Mouse (Mus musculus) myocyte (in vitro differentiated cells): Measurements from ENCODE around the gene E2f3. TPM values are rescaled to one million over a fixed set of nuclear protein-coding genes. Genes with fewer than 3 reads are reported as not detected.

Experiments
- H3K27me3 ChIP-seq: one replicate; pipeline ENCODE4 v1.6.1; 2011; ENCODE audit not compliant: control insufficient read depth, insufficient read depth, insufficient read length
- H3K36me3 ChIP-seq: one replicate; pipeline ENCODE4 v1.6.1; 2011; ENCODE audit not compliant: control insufficient read depth, insufficient read depth
- H3K4me2 ChIP-seq: one replicate; pipeline ENCODE4 v1.6.1; 2011; ENCODE audit warnings: low read depth, control low read depth
- H3K4me3 ChIP-seq: one replicate; pipeline ENCODE4 v1.5.1; 2011; ENCODE audit warnings: mild to moderate bottlenecking, control low read depth, moderate library complexity
- H3K79me2 ChIP-seq: one replicate; pipeline ENCODE4 v1.6.1; 2011; ENCODE audit not compliant: control insufficient read depth, insufficient read depth
- H3ac ChIP-seq: one replicate; pipeline ENCODE4 v1.6.1; 2011; ENCODE audit not compliant: control insufficient read depth, insufficient read length
- CEBPB ChIP-seq: IDR thresholded peaks from 2 replicates; pipeline ENCODE4 v1.6.1; 2011; ENCODE audit warnings: mild to moderate bottlenecking, moderate library complexity; ENCODE audit not compliant: poor library complexity, insufficient read depth, severe bottlenecking
- E2F4 ChIP-seq: IDR thresholded peaks from one replicate; pipeline ENCODE4 v1.6.1; 2011; ENCODE audit warnings: mild to moderate bottlenecking, control low read depth, moderate library complexity; ENCODE audit not compliant: insufficient read depth
- MAX ChIP-seq: IDR thresholded peaks from one replicate; pipeline ENCODE4 v1.6.1; 2011; ENCODE audit warnings: low read depth, mild to moderate bottlenecking, control low read depth
- MYOD1 ChIP-seq, 3 experiments: IDR thresholded peaks; one replicate each; pipeline ENCODE4 v1.6.1; 2011; ENCODE audit warnings: control low read depth in 2 of 3, low read depth in 2 of 3, mild to moderate bottlenecking in 2 of 3, moderate library complexity in 1 of 3; ENCODE audit not compliant: insufficient read length in 2 of 3, control insufficient read depth in 1 of 3
- MYOG ChIP-seq, 3 experiments: IDR thresholded peaks; one replicate each; pipeline ENCODE4 v1.6.1; 2011; ENCODE audit warnings: control low read depth in 2 of 3, low read depth in 2 of 3, mild to moderate bottlenecking in 2 of 3; ENCODE audit not compliant: insufficient read length in 2 of 3, control insufficient read depth in 1 of 3, insufficient read depth in 1 of 3
- POLR2A ChIP-seq: IDR thresholded peaks from one replicate; pipeline ENCODE4 v1.6.1; 2011; ENCODE audit warnings: low read depth, mild to moderate bottlenecking, control low read depth, moderate library complexity; ENCODE audit not compliant: insufficient read length
- POLR2AphosphoS2 ChIP-seq: IDR thresholded peaks from one replicate; pipeline ENCODE4 v1.6.1; 2011; ENCODE audit warnings: low read depth, control low read depth; ENCODE audit not compliant: insufficient read length
- REST ChIP-seq: IDR thresholded peaks from one replicate; pipeline ENCODE4 v1.6.1; 2011; ENCODE audit warnings: mild to moderate bottlenecking, control low read depth, moderate library complexity; ENCODE audit not compliant: insufficient read depth, insufficient read length
- SRF ChIP-seq: IDR thresholded peaks from one replicate; pipeline ENCODE4 v1.6.1; 2011; ENCODE audit warnings: low read depth; ENCODE audit not compliant: control insufficient read depth, insufficient read length
- TCF12 ChIP-seq: IDR thresholded peaks from one replicate; pipeline ENCODE4 v1.6.1; 2011; ENCODE audit warnings: mild to moderate bottlenecking, control low read depth; ENCODE audit not compliant: poor library complexity, insufficient read depth, severe bottlenecking
- TCF3 ChIP-seq: IDR thresholded peaks from one replicate; pipeline ENCODE4 v1.6.1; 2011; ENCODE audit warnings: low read depth, control low read depth; ENCODE audit not compliant: insufficient read length
- USF1 ChIP-seq: IDR thresholded peaks from one replicate; pipeline ENCODE4 v1.6.1; 2011; ENCODE audit warnings: low read depth, mild to moderate bottlenecking, control low read depth, moderate library complexity
- polyA plus RNA-seq: library from polyadenylated mRNA; unstranded; fragments of >200 nt; fragmentation: generic; extraction: Trizol; gene quantifications from one replicate; pipeline ENCODE4 v1.2.1, GENCODE M21; 2012; ENCODE audit warnings: missing spikeins

Gene E2f3
- polyA plus RNA-seq, 1 experiment: 5.6 TPM

DNA sequence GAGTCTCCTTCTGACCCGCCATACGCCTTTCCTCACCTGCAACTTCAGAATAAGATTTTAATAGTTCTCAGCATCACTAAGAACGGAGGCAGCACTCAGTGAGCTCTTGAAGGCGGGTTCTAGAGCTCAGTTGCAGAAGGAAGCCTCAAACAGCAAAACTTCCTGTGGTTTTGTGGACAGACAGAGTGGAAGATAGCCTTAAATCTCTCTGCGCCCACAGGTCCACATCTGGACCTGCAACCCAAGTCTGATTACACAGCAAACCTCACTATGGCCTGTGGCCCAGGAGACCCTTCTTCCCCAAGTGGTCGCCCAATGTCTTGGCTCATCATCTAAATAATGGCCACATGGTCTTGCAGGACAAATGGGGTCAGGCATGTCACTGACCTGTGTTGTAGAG lies 21.8 kb downstream of the E2f3 start:
- Histone ChIP-seq H3K27me3 (no peaks in the 10 kb centered on the region), H3K4me2 (no peak overlapping the region), H3K4me3 (no peak overlapping the region), H3K79me2 (peaks cover 96% of the 10 kb centered on the region), H3ac (no peak overlapping the region), H3K36me3 (peaks cover 12% of the 10 kb centered on the region)
- TF ChIP-seq TCF12: no peak
- TF ChIP-seq CEBPB: no peak
- no peak for TF ChIP-seq MYOG (IDR thresholded peaks at IDR 0.05; ENCODE audit: control insufficient read depth in 1 of 3, insufficient read depth in 1 of 3, insufficient read length in 2 of 3, low read depth in 2 of 3)
- no peak for TF ChIP-seq MAX
- no peak for TF ChIP-seq E2F4
- TF ChIP-seq SRF: no peak
- no peak for TF ChIP-seq MYOD1 (IDR thresholded peaks at IDR 0.05; ENCODE audit: control insufficient read depth in 1 of 3, insufficient read length in 2 of 3, low read depth in 2 of 3)
- TF ChIP-seq REST: no peak
- no peak for TF ChIP-seq USF1
- no peak for TF ChIP-seq TCF3
- no peak for TF ChIP-seq POLR2AphosphoS2
- TF ChIP-seq POLR2A: no peak

GRCm38 (mm10) chr13:29960416-29960815 lies 25.4 kb downstream of the E2f3 start:
- TF ChIP-seq USF1: no peak
- no peak for TF ChIP-seq CEBPB
- TF ChIP-seq TCF12: no peak
- TF ChIP-seq E2F4: no peak
- TF ChIP-seq MYOG (IDR thresholded peaks at IDR 0.05; ENCODE audit: control insufficient read depth in 1 of 3, insufficient read depth in 1 of 3, insufficient read length in 2 of 3, low read depth in 2 of 3): no peak
- TF ChIP-seq MAX: no peak
- no peak for TF ChIP-seq MYOD1 (IDR thresholded peaks at IDR 0.05; ENCODE audit: control insufficient read depth in 1 of 3, insufficient read length in 2 of 3, low read depth in 2 of 3)
- no peak for TF ChIP-seq REST
- no peak for TF ChIP-seq POLR2A
- TF ChIP-seq POLR2AphosphoS2: no peak
- no peak for TF ChIP-seq SRF
- no peak for TF ChIP-seq TCF3
- Histone ChIP-seq H3K27me3 (no peaks in the 10 kb centered on the region), H3K4me2 (no peak overlapping the region), H3K36me3 (peaks cover 4% of the 10 kb centered on the region), H3ac (no peak overlapping the region), H3K4me3 (no peak overlapping the region), H3K79me2 (peaks cover 98% of the 10 kb centered on the region)

- Histone ChIP-seq H3K36me3 (peaks cover 6% of the 10 kb centered on the region), H3K4me3 (no peak overlapping the region)
These were observed 28.1 kb downstream of the E2f3 start for GRCm38 (mm10) chr13:29957731-29958254.

DNA sequence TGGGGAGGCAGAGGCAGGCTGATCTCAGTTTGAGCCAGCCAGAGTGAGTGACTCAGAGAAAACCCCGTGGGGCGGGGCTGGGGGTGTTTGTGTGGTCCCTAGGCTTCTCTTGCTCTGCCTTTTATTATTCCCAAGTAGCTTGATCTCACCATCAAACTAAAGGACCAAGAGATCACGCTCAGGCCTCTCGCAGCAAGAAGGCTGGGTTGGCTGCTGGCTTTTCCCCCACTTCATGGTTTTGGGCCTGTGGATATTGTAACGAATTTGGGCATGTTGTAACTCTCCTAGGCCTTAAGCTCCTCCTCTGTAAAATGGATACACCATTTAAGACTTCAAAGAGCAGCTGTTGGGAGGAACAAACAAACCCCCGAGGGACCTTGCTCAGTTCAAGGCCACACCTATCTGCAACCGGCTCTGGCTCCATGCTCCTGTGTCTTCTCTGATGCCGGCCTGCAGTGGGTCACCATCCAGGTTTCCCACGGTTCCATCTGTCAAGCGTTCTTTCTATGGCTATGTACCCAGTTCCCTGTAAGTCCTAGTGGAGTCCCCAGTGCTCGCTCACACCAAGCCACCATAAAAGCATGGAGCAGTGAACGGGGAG lies 28.9 kb downstream of the E2f3 start:
- H3K36me3 ChIP-seq: peaks cover 5% of the 10 kb centered on the region
- TF ChIP-seq MYOG (IDR thresholded peaks at IDR 0.05; ENCODE audit: control insufficient read depth in 1 of 3, insufficient read depth in 1 of 3, insufficient read length in 2 of 3, low read depth in 2 of 3) (no peak), TCF3 (no peak), POLR2AphosphoS2 (no peak), SRF (no peak), MAX (no peak), TCF12 (no peak), E2F4 (no peak)

More at GRCm38 (mm10) chr13:29957731-29958254, 28.1 kb downstream of the E2f3 start:
- Histone ChIP-seq H3K79me2 (peaks cover 97% of the 10 kb centered on the region), H3K27me3 (no peaks in the 10 kb centered on the region), H3ac (no peak overlapping the region), H3K4me2 (no peak overlapping the region)
- no peak for TF ChIP-seq POLR2AphosphoS2
- no peak for TF ChIP-seq MAX
- TF ChIP-seq USF1: no peak

DNA sequence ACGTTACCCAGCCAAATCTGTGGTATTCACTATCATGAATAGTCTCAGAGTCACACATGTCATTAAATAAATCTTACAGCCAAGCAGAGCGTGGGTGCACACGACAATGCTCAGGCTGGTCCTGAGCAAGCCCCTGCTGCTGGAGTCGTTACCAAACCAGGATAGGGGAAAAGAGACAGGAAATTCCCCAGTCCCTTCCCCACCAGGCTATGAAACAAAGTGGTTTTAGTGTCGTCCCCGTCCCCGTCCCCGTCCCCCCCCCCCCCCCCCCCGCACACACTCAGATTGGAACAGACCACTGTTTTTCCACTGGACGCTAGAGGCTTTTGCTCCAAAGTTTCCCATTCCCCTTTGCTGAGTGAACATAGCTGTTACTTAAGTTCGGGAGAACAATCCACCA lies 30.6 kb downstream of the E2f3 start:
- TF ChIP-seq MYOD1 (IDR thresholded peaks at IDR 0.05; ENCODE audit: control insufficient read depth in 1 of 3, insufficient read length in 2 of 3, low read depth in 2 of 3): no peak
- TF ChIP-seq E2F4: no peak
- no peak for TF ChIP-seq REST
- no peak for TF ChIP-seq MYOG (IDR thresholded peaks at IDR 0.05; ENCODE audit: control insufficient read depth in 1 of 3, insufficient read depth in 1 of 3, insufficient read length in 2 of 3, low read depth in 2 of 3)
- TF ChIP-seq TCF12: no peak
- no peak for TF ChIP-seq TCF3
- TF ChIP-seq POLR2A: no peak
- no peak for TF ChIP-seq POLR2AphosphoS2
- TF ChIP-seq CEBPB: no peak
- no peak for TF ChIP-seq USF1
- TF ChIP-seq SRF: no peak
- TF ChIP-seq MAX: no peak
- Histone ChIP-seq H3K27me3 (no peaks in the 10 kb centered on the region), H3K4me3 (no peak overlapping the region), H3K79me2 (peaks cover 99% of the 10 kb centered on the region), H3K36me3 (peaks cover 4% of the 10 kb centered on the region), H3ac (no peak overlapping the region), H3K4me2 (no peak overlapping the region)

More for the DNA sequence above, 28.9 kb downstream of the E2f3 start:
- H3K4me3 ChIP-seq: no peak overlapping the region
- H3K27me3 ChIP-seq: no peaks in the 10 kb centered on the region
- H3K79me2 ChIP-seq: peaks cover 97% of the 10 kb centered on the region
- H3K4me2 ChIP-seq: no peak overlapping the region
- H3ac ChIP-seq: no peak overlapping the region
